Mouse (Mus musculus) c-Kit-positive CD71-positive TER-119-positive erythroid progenitor cells, embryonic 14.5 days (primary cell): ENCODE results near the gene Slc6a9.

Experiments
- DNase-seq: peaks from one replicate; pipeline ENCODE4 v3.0.0-alpha.2; 2013; ENCODE audit warnings: low spot score

The Slc6a9 gene

DNA sequence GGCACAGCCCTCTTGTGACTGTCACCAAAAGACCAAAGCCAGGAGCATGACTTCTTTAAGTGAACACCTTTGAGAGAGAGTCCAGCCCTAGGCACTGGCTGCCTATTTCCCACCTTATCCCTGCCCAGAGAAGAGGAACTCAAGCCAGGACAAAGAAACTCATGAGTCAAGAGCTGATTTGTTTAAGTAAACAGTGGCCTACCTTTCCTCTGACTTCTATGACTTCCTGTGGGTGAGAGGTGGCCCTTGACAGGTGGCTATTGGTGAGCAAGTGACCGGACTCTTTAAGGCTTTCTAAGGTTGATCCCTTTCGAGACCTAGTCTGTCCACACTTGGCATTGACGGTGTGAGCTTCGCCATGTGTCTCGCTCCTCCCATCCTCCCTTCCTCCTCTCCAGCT, 6.5 kb downstream of the Slc6a9 start:
- no peak for DNase-seq

DNA sequence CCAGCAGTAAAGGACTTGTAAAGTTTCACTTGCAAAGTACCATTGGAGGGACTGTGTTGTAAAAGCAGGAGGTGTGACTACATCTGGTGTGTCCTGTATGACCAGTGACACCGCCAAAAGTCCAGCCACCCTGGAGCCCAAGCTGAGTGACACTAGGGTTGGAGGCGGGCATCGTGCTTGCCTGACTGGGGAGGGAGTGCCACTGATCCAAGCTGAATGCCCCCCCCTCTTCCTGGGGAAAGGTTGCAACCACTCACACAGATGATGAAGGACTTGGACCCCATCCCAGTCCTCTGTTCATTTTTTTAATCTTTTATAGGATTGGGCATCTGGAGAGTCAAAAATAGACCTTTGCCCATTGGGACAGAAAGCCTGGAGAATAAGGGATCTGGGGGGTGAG, 7.3 kb downstream of the Slc6a9 start:
- DNase-seq, result no peak

DNA sequence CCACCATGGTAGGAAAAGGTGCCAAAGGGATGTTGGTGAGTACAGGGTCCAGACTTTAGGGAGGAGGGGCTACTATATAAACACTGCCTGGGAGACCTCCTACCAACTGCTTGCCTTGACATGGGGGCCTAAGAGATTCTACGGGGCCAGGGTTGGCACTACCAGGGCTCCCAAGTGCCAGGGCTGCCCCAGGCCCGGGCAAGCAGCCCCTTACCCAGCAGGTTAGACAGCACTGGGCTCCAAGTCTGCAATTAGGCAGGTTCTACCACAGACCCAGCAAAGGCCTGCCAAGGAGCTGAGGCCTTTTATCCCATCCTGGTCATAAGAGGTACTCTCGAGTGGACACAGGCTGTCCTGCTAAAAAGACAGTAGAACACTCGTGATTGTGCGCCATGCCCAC, 8.8 kb downstream of the Slc6a9 start:
- DNase-seq, result no peak

DNA sequence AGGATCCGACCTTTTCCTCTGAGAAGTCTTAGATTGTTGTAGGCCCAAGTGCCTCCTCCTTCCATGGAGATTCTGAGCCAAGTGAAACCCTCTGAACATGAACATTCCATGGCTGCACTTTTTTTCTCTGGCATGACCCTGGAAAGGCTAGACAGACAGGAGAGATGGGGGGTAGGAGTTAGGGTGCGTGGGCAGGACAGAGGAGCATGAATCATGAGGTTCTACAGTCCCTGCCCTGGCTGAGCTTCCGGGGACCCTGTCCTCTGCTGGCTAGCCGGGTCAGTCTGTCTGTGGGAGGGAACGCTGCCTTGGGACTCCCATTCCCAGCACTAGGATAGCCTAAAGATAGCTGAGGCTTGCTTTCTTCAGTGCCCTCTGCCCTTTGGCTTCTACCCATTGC, 10.2 kb downstream of the Slc6a9 start:
- DNase-seq, result no peak

GRCm38 (mm10) chr4:117845316-117845715, 11.0 kb downstream of the Slc6a9 start:
- no peak for DNase-seq

DNA sequence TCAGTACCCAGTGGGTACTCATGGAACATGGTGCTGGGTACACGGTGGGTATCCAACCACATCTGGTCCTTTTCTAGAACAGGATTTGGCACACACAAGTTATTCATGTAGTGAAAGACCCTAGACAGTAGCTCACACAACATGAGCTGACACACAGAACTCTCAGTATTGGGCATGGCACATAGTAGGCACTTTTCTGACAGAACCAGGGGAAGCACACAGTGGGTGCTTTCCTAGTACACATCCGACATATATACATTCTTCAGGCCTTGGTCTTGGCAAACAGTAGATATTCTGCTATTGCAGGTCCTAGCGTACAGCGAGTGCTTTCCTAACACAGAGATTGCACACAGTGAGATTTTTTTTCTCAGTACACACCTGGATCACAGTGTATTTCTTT, 12.0 kb downstream of the Slc6a9 start:
- DNase-seq, result no peak

DNA sequence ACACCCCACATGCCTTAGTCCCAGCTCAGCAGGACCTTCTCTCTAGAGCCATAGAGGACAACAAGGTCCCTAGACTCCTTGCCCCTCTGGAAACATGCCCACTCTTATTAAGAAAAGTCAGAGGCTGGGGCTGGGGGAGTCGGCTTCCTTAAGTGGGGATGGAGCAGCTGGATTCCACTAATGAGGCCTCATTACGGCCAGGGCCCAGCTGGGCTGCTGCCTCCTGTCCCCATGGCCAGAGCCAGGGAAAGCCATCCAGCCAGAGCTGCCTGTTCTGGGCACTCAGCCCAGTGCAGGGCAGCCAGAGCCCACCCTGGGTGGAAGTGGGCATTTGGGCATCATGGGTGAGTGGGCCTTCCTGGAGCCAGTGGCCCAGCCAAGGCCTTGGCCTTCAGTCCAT, 12.7 kb downstream of the Slc6a9 start:
- no peak for DNase-seq

GRCm38 (mm10) chr4:117849063-117849462, 14.8 kb downstream of the Slc6a9 start:
- DNase-seq, result no peak

- no peak for DNase-seq
Observed at GRCm38 (mm10) chr4:117849506-117849905, 15.2 kb downstream of the Slc6a9 start.

DNA sequence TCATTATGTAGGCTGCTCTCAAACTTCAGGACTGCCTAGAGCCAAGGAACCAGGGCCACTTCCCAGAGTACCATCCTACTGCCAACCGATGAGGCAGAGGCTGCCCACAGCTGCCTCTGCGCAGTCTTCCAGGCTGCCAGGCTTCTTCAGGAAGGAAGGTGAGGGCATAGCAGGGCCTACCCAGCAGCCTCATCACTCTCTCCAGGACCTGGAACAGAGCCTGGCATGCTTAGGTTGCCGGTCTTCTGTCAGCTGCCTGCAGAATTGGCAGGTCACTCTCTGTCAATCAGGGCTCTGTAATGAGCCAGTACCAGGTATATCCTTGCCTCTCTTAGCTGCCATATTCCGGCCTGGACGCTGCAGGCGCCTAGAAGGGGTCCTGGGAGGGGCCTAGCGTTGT, 15.9 kb downstream of the Slc6a9 start:
- no peak for DNase-seq

GRCm38 (mm10) chr4:117850871-117851270, 16.6 kb downstream of the Slc6a9 start:
- DNase-seq, result no peak

GRCm38 (mm10) chr4:117852152-117852868, 18.0 kb downstream of the Slc6a9 start:
- no peak for DNase-seq

- no peak for DNase-seq
Observed at GRCm38 (mm10) chr4:117855146-117855545, 20.8 kb downstream of the Slc6a9 start.

DNA sequence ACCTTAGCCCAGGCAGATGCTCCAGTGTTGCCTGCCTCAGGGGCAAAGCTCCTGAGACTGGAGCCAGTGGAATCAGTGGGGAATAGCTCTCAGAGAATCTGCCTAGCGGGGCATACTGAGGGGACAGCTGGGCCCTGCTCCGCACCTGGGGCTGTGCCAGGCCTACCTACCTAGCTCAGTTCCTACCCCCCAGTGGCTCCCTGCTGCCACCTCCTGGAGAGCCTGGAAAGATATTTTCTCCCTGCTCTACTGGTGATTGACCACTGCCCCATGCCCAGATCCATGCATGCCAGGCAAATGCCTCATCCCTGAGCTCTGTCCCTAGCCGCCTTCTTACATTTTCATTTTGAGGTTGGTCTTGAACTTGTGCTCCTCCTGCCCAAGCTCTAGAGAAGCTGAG, 24.5 kb downstream of the Slc6a9 start:
- no peak for DNase-seq

GRCm38 (mm10) chr4:117860570-117860969, 26.3 kb downstream of the Slc6a9 start:
- DNase-seq, result no peak

DNA sequence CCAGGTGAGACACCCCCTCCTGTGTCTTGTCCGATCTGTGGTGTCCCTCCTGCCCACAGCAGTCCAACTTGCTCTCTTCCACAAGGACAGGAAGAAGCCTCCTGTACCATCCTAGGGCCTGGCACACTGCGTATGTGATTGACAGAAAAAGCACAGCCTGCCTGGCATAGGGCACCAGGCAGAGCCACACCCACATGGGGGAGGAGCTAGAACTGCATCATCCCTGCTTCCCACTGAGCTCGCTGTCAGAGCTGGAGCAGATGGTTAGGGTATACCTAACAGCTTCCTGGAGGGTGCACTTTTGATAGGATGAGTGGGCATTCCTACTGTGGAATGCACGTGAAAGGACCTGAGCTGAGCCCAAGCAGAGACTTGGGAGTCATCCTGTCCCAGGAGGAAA, 28.5 kb downstream of the Slc6a9 start:
- DNase-seq, result no peak

- DNase-seq, result no peak
Observed at GRCm38 (mm10) chr4:117866083-117866482, 31.8 kb downstream of the Slc6a9 start.

DNA sequence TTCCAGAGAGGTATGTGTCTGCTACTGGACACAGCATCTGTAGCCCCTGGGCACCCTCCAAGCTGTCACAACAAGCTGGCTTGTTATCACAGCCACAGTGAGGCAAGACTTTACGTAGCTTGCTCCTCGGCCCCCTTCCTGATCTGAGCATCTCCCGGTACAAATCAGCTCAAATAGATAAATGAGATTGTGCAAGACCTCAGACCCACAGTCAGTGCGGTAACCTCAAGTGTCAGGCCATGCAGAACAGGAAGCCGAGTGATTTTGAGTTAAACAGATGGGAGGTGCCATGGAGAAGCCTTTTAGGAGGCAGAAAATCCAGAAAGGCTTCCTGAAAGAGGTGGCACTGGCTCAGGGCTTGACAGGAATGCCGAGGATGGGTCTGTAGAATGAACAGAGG, 32.7 kb downstream of the Slc6a9 start:
- no peak for DNase-seq

- peak; percentile 59 for DNase-seq
Observed at GRCm38 (mm10) chr4:117867823-117868222, 33.5 kb downstream of the Slc6a9 start.

DNA sequence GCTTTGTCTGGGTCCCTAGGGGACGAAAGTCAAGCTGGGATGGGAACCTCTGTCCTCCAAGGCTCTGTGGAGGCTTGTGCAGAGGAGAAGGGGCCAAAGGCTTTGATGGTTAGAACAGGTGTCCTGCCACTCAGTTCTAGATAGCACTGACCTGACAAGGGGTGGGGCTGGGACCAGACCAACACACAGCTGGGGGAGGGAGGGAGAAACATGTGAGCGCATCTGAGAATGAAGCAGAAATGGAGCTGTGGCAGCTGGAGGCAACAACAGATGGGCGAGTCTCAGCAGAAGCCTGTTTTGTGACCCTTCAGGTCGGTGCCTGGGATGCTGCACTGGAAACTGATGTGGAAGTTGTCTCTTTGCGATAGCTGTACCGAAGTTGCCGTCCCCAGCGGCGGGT, 35.0 kb downstream of the Slc6a9 start:
- no peak for DNase-seq

DNA sequence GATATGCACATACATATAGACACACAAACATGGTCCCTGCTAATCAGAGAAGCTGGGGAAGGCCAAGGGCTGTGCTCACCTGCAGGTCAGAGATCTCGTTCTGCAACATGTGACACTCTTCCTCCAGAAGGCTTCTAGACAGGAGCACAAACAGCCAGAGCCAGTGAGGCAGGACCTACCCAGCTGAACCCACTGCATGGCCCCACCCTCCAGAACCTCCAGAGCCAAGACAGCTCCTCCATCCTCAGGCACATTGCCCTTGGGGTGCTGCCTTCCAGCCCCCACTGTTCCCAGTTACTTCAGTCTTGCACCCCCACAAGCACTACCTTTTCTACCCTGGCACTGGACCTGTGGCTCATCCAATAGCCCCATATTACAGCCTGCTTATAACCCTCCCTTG, 36.1 kb downstream of the Slc6a9 start:
- DNase-seq, result no peak

- DNase-seq, result peak; percentile 46
Observed at GRCm38 (mm10) chr4:117871787-117872186, 37.5 kb downstream of the Slc6a9 start.

DNA sequence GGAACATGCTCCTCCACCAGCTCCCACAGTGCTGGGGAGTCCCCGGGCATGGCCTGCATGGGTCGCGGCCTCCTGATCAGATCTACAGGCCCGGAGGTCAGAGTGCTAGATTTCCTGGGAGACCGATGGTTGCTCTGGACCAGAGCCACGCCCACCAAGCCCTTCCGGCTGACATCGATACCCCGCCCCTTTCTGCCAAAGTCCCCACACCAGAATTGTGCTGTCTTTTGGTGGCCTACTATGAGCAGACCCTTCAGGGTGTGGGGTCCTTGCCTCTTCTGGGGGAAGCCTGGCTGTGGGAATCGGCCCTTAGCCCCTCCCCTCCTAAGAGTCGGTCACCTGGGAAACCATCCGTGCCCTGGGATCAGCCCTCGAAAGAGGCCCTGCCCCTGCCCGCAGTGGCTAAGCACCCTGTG, 38.2 kb downstream of the Slc6a9 start, which contains the start of gene Ccdc24:
TSS of gene Ccdc24 (minus strand) at position 87 of the 416 bp plus-strand sequence.
- no peak for DNase-seq

- DNase-seq, result no peak
Observed at GRCm38 (mm10) chr4:117873615-117874014, 39.3 kb downstream of the Slc6a9 start.
